Mouse (Mus musculus) lung, embryonic 16.5 days (tissue): ENCODE data around the gene Mybbp1a. TPM values are rescaled to one million over a fixed set of nuclear protein-coding genes. Genes with fewer than 3 reads are reported as not detected.
A peak's percentile ranks its signal among the peaks of the same experiment; 100 is the strongest.

ENCODE experiments used
- ATAC-seq: fragments of 200-750 bp; cut with Nextera tagmentation; 2 replicates; pipeline ENCODE4 v1.8.0; 2017; ENCODE audit warnings: low read depth, mild to moderate bottlenecking, moderate library complexity
- H3K27ac ChIP-seq: fragments of 300-500 bp; sonication (generic); 2 replicates; pipeline ENCODE4 v1.5.1; 2014; ENCODE audit warnings: mild to moderate bottlenecking, control low read depth, low read length
- H3K27me3 ChIP-seq: fragments of 300-500 bp; sonication (generic); 2 replicates; pipeline ENCODE4 v1.6.1; 2014; ENCODE audit warnings: low read depth, low read length, mixed read lengths; ENCODE audit not compliant: control insufficient read depth, insufficient read depth
- H3K36me3 ChIP-seq: fragments of 300-500 bp; sonication (generic); 2 replicates; pipeline ENCODE4 v1.6.1; 2014; ENCODE audit warnings: low read length; ENCODE audit not compliant: control insufficient read depth, insufficient read depth
- H3K4me1 ChIP-seq: fragments of 300-500 bp; sonication (generic); replicated peaks from 2 replicates; pipeline ENCODE4 v1.6.1; 2014; ENCODE audit warnings: low read length, mixed read lengths; ENCODE audit not compliant: control insufficient read depth, insufficient read depth
- H3K4me2 ChIP-seq: fragments of 300-500 bp; sonication (generic); 2 replicates; pipeline ENCODE4 v1.6.1; 2014; ENCODE audit warnings: low read depth, low read length, control low read depth
- H3K4me3 ChIP-seq: fragments of 300-500 bp; sonication (generic); 2 replicates; pipeline ENCODE4 v1.5.1; 2014; ENCODE audit warnings: mild to moderate bottlenecking, low read length, control low read depth
- H3K9ac ChIP-seq: fragments of 300-500 bp; sonication (generic); 2 replicates; pipeline ENCODE4 v1.6.1; 2014; ENCODE audit warnings: low read length, control low read depth
- H3K9me3 ChIP-seq: fragments of 300-500 bp; sonication (generic); 2 replicates; pipeline ENCODE4 v1.6.1; 2016; ENCODE audit warnings: low read length; ENCODE audit not compliant: control insufficient read depth
- WGBS: fragments of 180-500 bp; shearing (Covaris S2); extraction: QIAGEN DNeasy Blood & Tissue Kit; methylation state at CpG from one replicate; pipeline ENCODE4 v1.1.7; 2014; 5-methylcytosine and 5-hydroxymethylcytosine counted together
- polyA plus RNA-seq: library from polyadenylated mRNA; unstranded; fragments of >200 nt; fragmentation: Nextera tagmentation; extraction: Ambion mirVana; gene quantifications from 2 replicates; pipeline ENCODE4 v1.2.1, GENCODE M21; 2015

Mybbp1a gene
- polyA plus RNA-seq, 1 experiment from 2014 or later = 126 TPM

DNA sequence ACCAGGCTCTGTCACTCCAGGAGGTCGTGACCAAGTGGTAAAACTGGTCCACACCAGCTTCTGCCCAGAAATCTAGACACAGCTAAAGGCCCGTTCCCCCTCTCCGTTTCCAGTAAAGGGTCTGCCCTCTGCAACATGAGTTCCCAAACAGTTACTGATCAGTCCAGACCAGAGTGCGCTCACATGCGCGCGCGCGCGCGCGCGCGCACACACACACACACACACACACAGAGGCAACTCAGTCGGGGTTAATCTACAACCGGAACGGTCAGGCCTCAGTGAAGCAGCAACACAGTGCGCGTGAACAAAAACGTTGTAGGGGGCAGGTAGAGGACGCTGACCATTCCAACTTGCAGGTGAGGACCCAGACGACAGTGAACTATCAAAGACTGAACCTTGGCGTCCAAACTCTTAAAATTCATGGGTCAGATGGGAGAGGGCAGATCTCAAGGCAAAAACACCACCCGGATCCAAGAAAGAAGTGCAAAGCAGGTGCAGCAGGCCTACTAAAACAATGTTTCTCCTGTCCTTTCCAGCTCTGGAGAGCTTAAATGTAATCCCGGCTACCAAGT is 30.5 kb upstream of the Mybbp1a start:
- peak overlapping the region; percentile 93 for H3K9ac ChIP-seq
- peaks cover 55% of the 10 kb centered on the region for H3K4me1 ChIP-seq
- 2% methylated on average over 25 of the region's 25 CpGs for WGBS
- peak overlapping the region; percentile 92 for H3K4me2 ChIP-seq
- no peaks in the 10 kb centered on the region for H3K9me3 ChIP-seq
- H3K4me3 ChIP-seq = peak overlapping the region; percentile 96
- no peaks in the 10 kb centered on the region for H3K36me3 ChIP-seq
- peak; percentile 11; the same call in 1 of the 2 replicates for ATAC-seq
- H3K27me3 ChIP-seq = no peaks in the 10 kb centered on the region
- peak overlapping the region; percentile 94 for H3K27ac ChIP-seq

- peak within 1 kb of the TSS; percentile 92 for H3K4me2 ChIP-seq
Measured at GRCm38 (mm10) chr11:72411093-72411921, 29.8 kb upstream of the Mybbp1a start, which contains the start of gene Smtnl2. Smtnl2 (minus strand) TSS chr11:72411713.

DNA sequence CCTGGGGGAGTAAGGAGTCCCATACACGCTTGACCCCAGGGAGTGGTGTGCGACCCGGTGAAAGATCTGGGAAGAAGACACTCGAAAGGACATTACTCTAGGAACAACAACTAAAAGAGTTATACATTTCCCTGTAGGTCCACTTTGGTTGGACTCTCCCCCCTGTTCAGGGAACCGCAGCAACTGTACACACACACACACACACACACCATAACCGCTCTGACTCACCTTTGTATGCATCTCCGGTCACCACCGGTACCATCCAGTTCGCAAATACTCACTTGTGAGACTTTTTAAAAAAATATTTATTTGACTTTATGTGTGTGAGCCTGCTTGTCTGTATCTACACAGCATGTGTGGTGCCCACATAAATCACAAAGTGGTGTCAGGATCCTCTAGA is 29.2 kb upstream of the Mybbp1a start:
- Histone ChIP-seq H3K27me3 (no peaks in the 10 kb centered on the region), H3K4me1 (peaks cover 47% of the 10 kb centered on the region), H3K27ac (0 out of 2 replicates have a peak overlapping the region, but pooled peaks have one; percentile 5), H3K36me3 (no peaks in the 10 kb centered on the region), H3K9ac (peak overlapping the region; percentile 93; the same call in 1 of the 2 replicates), H3K4me2 (peak overlapping the region; percentile 92), H3K4me3 (peak overlapping the region; percentile 96), H3K9me3 (no peaks in the 10 kb centered on the region)
- WGBS = 14% methylated on average over 9 of the region's 9 CpGs
- 0 out of 2 replicates have a peak, but pooled peaks have one; percentile 0 for ATAC-seq

More at GRCm38 (mm10) chr11:72411093-72411921, 29.8 kb upstream of the Mybbp1a start, which contains the start of gene Smtnl2:
- H3K4me1 ChIP-seq = peaks cover 51% of the 10 kb centered on the region
- no peaks in the 10 kb centered on the region for H3K36me3 ChIP-seq
- H3K9me3 ChIP-seq = no peaks in the 10 kb centered on the region
- H3K9ac ChIP-seq = peak within 1 kb of the TSS; percentile 93
- under 1% methylated on average over 86 of the region's 86 CpGs for WGBS
- peak; percentile 95 for ATAC-seq
- H3K4me3 ChIP-seq = peak within 1 kb of the TSS; percentile 96
- peak within 1 kb of the TSS; percentile 94 for H3K27ac ChIP-seq
- H3K27me3 ChIP-seq = no peaks in the 10 kb centered on the region

GRCm38 (mm10) chr11:72413016-72413415 is 28.1 kb upstream of the Mybbp1a start:
- H3K4me3 ChIP-seq = no peak overlapping the region
- 0 out of 2 replicates have a peak, but pooled peaks have one; percentile 4 for ATAC-seq
- H3K9me3 ChIP-seq = no peaks in the 10 kb centered on the region
- H3K27me3 ChIP-seq = no peaks in the 10 kb centered on the region
- peak overlapping the region; percentile 58 for H3K27ac ChIP-seq
- peaks cover 37% of the 10 kb centered on the region for H3K4me1 ChIP-seq
- WGBS = 40% methylated on average over 7 of the region's 7 CpGs
- H3K4me2 ChIP-seq = no peak overlapping the region
- H3K36me3 ChIP-seq = no peaks in the 10 kb centered on the region
- H3K9ac ChIP-seq = peak overlapping the region; percentile 21; the same call in 1 of the 2 replicates

GRCm38 (mm10) chr11:72413601-72414190 is 27.5 kb upstream of the Mybbp1a start:
- Histone ChIP-seq H3K27me3 (no peaks in the 10 kb centered on the region), H3K9me3 (no peaks in the 10 kb centered on the region), H3K4me2 (no peak overlapping the region), H3K9ac (0 out of 2 replicates have a peak overlapping the region, but pooled peaks have one; percentile 21), H3K36me3 (no peaks in the 10 kb centered on the region), H3K27ac (peak overlapping the region; percentile 58), H3K4me3 (no peak overlapping the region), H3K4me1 (peaks cover 30% of the 10 kb centered on the region)
- ATAC-seq = no peak
- WGBS = 64% methylated on average over 5 of the region's 5 CpGs

DNA sequence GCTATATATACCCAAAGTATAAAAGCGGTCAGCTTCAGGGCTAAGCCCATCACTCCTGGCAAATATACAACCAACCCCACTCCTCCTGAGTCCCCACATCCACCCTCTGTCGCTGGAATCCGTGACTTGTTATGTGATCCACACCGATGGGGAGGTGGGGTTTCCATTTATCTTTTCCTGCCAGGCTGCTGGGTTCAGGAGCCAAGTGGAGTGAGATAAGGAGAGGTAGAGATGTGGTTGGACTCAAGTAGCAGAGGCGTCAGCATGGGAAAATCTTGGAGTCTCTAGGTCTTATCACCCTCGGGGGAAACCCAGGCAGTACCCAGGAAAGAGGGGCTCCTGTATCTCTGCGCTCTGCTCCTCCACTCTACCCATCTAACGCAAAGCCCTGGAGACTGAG is 26.0 kb upstream of the Mybbp1a start:
- peaks cover 23% of the 10 kb centered on the region for H3K4me1 ChIP-seq

GRCm38 (mm10) chr11:72416666-72417065 is 24.5 kb upstream of the Mybbp1a start:
- Histone ChIP-seq H3K4me2 (no peak overlapping the region), H3K9me3 (no peaks in the 10 kb centered on the region), H3K27me3 (no peaks in the 10 kb centered on the region), H3K27ac (no peak overlapping the region), H3K9ac (no peak overlapping the region), H3K36me3 (no peaks in the 10 kb centered on the region), H3K4me3 (no peak overlapping the region), H3K4me1 (peaks cover 23% of the 10 kb centered on the region)
- 73% methylated on average over 5 of the region's 5 CpGs for WGBS
- ATAC-seq = no peak

More for the DNA sequence above, 26.0 kb upstream of the Mybbp1a start:
- Histone ChIP-seq H3K4me3 (no peak overlapping the region), H3K27me3 (no peaks in the 10 kb centered on the region), H3K9me3 (no peaks in the 10 kb centered on the region), H3K9ac (no peak overlapping the region), H3K27ac (no peak overlapping the region), H3K36me3 (no peaks in the 10 kb centered on the region), H3K4me2 (no peak overlapping the region)
- WGBS = 52% methylated on average over 8 of the region's 8 CpGs
- ATAC-seq = no peak

GRCm38 (mm10) chr11:72417376-72417775 is 23.8 kb upstream of the Mybbp1a start:
- H3K27ac ChIP-seq = no peak overlapping the region
- no peaks in the 10 kb centered on the region for H3K27me3 ChIP-seq
- no peak overlapping the region for H3K9ac ChIP-seq
- H3K4me1 ChIP-seq = peaks cover 17% of the 10 kb centered on the region
- H3K9me3 ChIP-seq = no peaks in the 10 kb centered on the region
- 49% methylated on average over 4 of the region's 4 CpGs for WGBS
- ATAC-seq = no peak
- no peak overlapping the region for H3K4me3 ChIP-seq
- H3K4me2 ChIP-seq = no peak overlapping the region
- no peaks in the 10 kb centered on the region for H3K36me3 ChIP-seq

DNA sequence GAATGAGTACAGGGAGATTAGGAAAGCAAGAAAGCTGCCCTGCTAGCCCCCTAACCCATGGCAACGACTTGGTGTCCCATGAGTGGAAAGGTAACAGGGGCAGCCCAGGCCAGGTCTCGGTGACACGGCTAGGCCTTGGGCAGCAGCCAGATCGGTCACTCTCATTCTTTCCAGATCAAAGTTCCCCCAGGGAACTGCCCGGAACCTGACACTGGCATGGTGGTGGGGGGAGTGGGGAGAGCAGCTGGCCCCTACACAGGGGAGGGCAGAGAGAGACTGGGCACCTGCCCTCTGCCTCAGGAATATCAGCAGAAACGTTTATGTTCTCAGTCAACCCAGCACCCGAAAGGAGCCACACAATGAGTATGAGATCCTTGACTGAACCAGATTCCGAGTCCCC is 22.9 kb upstream of the Mybbp1a start:
- no peaks in the 10 kb centered on the region for H3K9me3 ChIP-seq
- H3K27ac ChIP-seq = no peak overlapping the region
- ATAC-seq = no peak
- no peak overlapping the region for H3K9ac ChIP-seq
- peaks cover 9% of the 10 kb centered on the region for H3K4me1 ChIP-seq
- 58% methylated on average over 8 of the region's 8 CpGs for WGBS
- H3K4me3 ChIP-seq = no peak overlapping the region
- no peak overlapping the region for H3K4me2 ChIP-seq
- no peaks in the 10 kb centered on the region for H3K36me3 ChIP-seq
- H3K27me3 ChIP-seq = no peaks in the 10 kb centered on the region
